Mouse (Mus musculus) forebrain, embryonic 16.5 days (tissue): ENCODE measurements around the gene Abhd4. TPM values are rescaled to one million over a fixed set of nuclear protein-coding genes. Genes with fewer than 3 reads are reported as not detected.

ENCODE experiments used
- ATAC-seq: fragments of 200-750 bp; cut with Nextera tagmentation; 2 replicates; pipeline ENCODE4 v1.8.0; 2017; ENCODE audit warnings: mild to moderate bottlenecking, moderate library complexity
- H3K27ac ChIP-seq: fragments of 300-500 bp; sonication (generic); 2 replicates; pipeline ENCODE4 v1.5.1; 2014; ENCODE audit warnings: low read length, control low read depth
- H3K27me3 ChIP-seq: fragments of 300-500 bp; sonication (generic); replicated peaks from 2 replicates; pipeline ENCODE4 v1.6.1; 2014; ENCODE audit warnings: low read length; ENCODE audit not compliant: control insufficient read depth, insufficient read depth
- H3K36me3 ChIP-seq: fragments of 300-500 bp; sonication (generic); 2 replicates; pipeline ENCODE4 v1.6.1; 2014; ENCODE audit not compliant: control insufficient read depth, insufficient read depth
- H3K4me1 ChIP-seq: fragments of 300-500 bp; sonication (generic); replicated peaks from 2 replicates; pipeline ENCODE4 v1.6.1; 2014; ENCODE audit warnings: low read length; ENCODE audit not compliant: control insufficient read depth, insufficient read depth
- H3K4me2 ChIP-seq: fragments of 300-500 bp; sonication (generic); 2 replicates; pipeline ENCODE4 v1.6.1; 2014; ENCODE audit warnings: mild to moderate bottlenecking, low read length, control low read depth
- H3K4me3 ChIP-seq: fragments of 300-500 bp; sonication (generic); replicated peaks from 2 replicates; pipeline ENCODE4 v1.5.1; 2014; ENCODE audit warnings: mild to moderate bottlenecking, low read length, control low read depth
- H3K9ac ChIP-seq: fragments of 300-500 bp; sonication (generic); replicated peaks from 2 replicates; pipeline ENCODE4 v1.6.1; 2014; ENCODE audit warnings: low read depth, low read length, control low read depth
- H3K9me3 ChIP-seq: fragments of 300-500 bp; sonication (generic); 2 replicates; pipeline ENCODE4 v1.6.1; 2016; ENCODE audit warnings: low read length; ENCODE audit not compliant: control insufficient read depth
- WGBS: fragments of 180-500 bp; shearing (Covaris S2); extraction: QIAGEN DNeasy Blood & Tissue Kit; methylation state at CpG from one replicate; pipeline ENCODE4 v1.1.7; 2014; 5-methylcytosine and 5-hydroxymethylcytosine counted together
- polyA plus RNA-seq: library from polyadenylated mRNA; unstranded; fragments of >200 nt; fragmentation: Nextera tagmentation; extraction: Ambion mirVana; gene quantifications from 2 replicates; pipeline ENCODE4 v1.2.1, GENCODE M21; 2015

Gene Abhd4
- polyA plus RNA-seq, 1 experiment from 2014 or later = 50.2 TPM

- Histone ChIP-seq H3K27ac (0 out of 2 replicates have a peak overlapping the region, but pooled peaks have one; percentile 24), H3K36me3 (0 out of 2 replicates have a peak, but pooled peaks cover 4% of the 10 kb centered on the region), H3K27me3 (no peaks in the 10 kb centered on the region), H3K4me2 (no peak overlapping the region), H3K9me3 (no peaks in the 10 kb centered on the region), H3K4me1 (peaks cover 14% of the 10 kb centered on the region), H3K9ac (0 out of 2 replicates have a peak overlapping the region, but pooled peaks have one; percentile 6), H3K4me3 (no peak overlapping the region)
- no peak for ATAC-seq
- 47% methylated on average over 9 of the region's 9 CpGs for WGBS
Observed at GRCm38 (mm10) chr14:54232811-54233558, 21.0 kb upstream of the Abhd4 start.

GRCm38 (mm10) chr14:54233559-54234143 is 20.3 kb upstream of the Abhd4 start:
- peaks cover 8% of the 10 kb centered on the region for H3K4me1 ChIP-seq
- 82% methylated on average over 16 of the region's 16 CpGs for WGBS
- 0 out of 2 replicates have a peak overlapping the region, but pooled peaks have one; percentile 6 for H3K9ac ChIP-seq
- H3K9me3 ChIP-seq = no peaks in the 10 kb centered on the region
- 0 out of 2 replicates have a peak overlapping the region, but pooled peaks have one; percentile 24 for H3K27ac ChIP-seq
- H3K27me3 ChIP-seq = no peaks in the 10 kb centered on the region
- H3K4me3 ChIP-seq = no peak overlapping the region
- no peak for ATAC-seq
- H3K36me3 ChIP-seq = 0 out of 2 replicates have a peak, but pooled peaks cover 4% of the 10 kb centered on the region
- no peak overlapping the region for H3K4me2 ChIP-seq

GRCm38 (mm10) chr14:54234231-54235040 is 19.6 kb upstream of the Abhd4 start:
- Histone ChIP-seq H3K9me3 (no peaks in the 10 kb centered on the region), H3K27me3 (no peaks in the 10 kb centered on the region), H3K4me3 (no peak overlapping the region), H3K4me1 (no peaks in the 10 kb centered on the region), H3K36me3 (0 out of 2 replicates have a peak, but pooled peaks cover 4% of the 10 kb centered on the region), H3K27ac (no peak overlapping the region), H3K4me2 (no peak overlapping the region), H3K9ac (no peak overlapping the region)
- WGBS = 81% methylated on average over 20 of the region's 20 CpGs
- ATAC-seq = no peak

- Histone ChIP-seq H3K27me3 (no peaks in the 10 kb centered on the region), H3K36me3 (peaks cover 8% of the 10 kb centered on the region; the same call in 1 of the 2 replicates), H3K9me3 (no peaks in the 10 kb centered on the region), H3K27ac (no peak overlapping the region), H3K4me1 (no peaks in the 10 kb centered on the region), H3K4me2 (no peak overlapping the region), H3K9ac (no peak overlapping the region), H3K4me3 (no peak overlapping the region)
- WGBS = 75% methylated on average over 5 of the region's 5 CpGs
- ATAC-seq = no peak
Observed at GRCm38 (mm10) chr14:54235825-54236540, 18.0 kb upstream of the Abhd4 start.

GRCm38 (mm10) chr14:54236881-54237280 is 17.1 kb upstream of the Abhd4 start:
- Histone ChIP-seq H3K27ac (no peak overlapping the region), H3K4me1 (no peaks in the 10 kb centered on the region), H3K36me3 (peaks cover 16% of the 10 kb centered on the region), H3K9me3 (no peaks in the 10 kb centered on the region; the same call in 1 of the 2 replicates), H3K4me3 (no peak overlapping the region), H3K9ac (no peak overlapping the region), H3K27me3 (no peaks in the 10 kb centered on the region), H3K4me2 (no peak overlapping the region)
- 91% methylated on average over 5 of the region's 5 CpGs for WGBS
- no peak for ATAC-seq

GRCm38 (mm10) chr14:54239002-54239736 is 14.8 kb upstream of the Abhd4 start:
- H3K4me2 ChIP-seq = no peak overlapping the region
- ATAC-seq = peak; percentile 62
- WGBS = 13% methylated on average over 7 of the region's 7 CpGs
- no peak overlapping the region for H3K27ac ChIP-seq
- H3K4me1 ChIP-seq = no peaks in the 10 kb centered on the region
- peaks cover 24% of the 10 kb centered on the region for H3K36me3 ChIP-seq
- H3K9me3 ChIP-seq = no peaks in the 10 kb centered on the region; the same call in 1 of the 2 replicates
- no peak overlapping the region for H3K9ac ChIP-seq
- no peaks in the 10 kb centered on the region for H3K27me3 ChIP-seq
- H3K4me3 ChIP-seq = no peak overlapping the region

- Histone ChIP-seq H3K36me3 (peaks cover 19% of the 10 kb centered on the region), H3K9ac (no peak overlapping the region), H3K9me3 (no peaks in the 10 kb centered on the region; the same call in 1 of the 2 replicates), H3K27me3 (no peaks in the 10 kb centered on the region), H3K4me2 (no peak overlapping the region), H3K27ac (no peak overlapping the region), H3K4me3 (no peak overlapping the region), H3K4me1 (no peaks in the 10 kb centered on the region)
- 78% methylated on average over 5 of the region's 5 CpGs for WGBS
- ATAC-seq = no peak
Observed at GRCm38 (mm10) chr14:54240542-54240941, 13.4 kb upstream of the Abhd4 start.

GRCm38 (mm10) chr14:54244183-54244582 is 9.8 kb upstream of the Abhd4 start:
- Histone ChIP-seq H3K9me3 (no peaks in the 10 kb centered on the region; the same call in 1 of the 2 replicates), H3K27ac (no peak overlapping the region), H3K4me2 (no peak overlapping the region), H3K9ac (no peak overlapping the region), H3K4me1 (no peaks in the 10 kb centered on the region), H3K36me3 (peaks cover 24% of the 10 kb centered on the region), H3K4me3 (no peak overlapping the region), H3K27me3 (no peaks in the 10 kb centered on the region)
- WGBS = 26% methylated on average over 3 of the region's 3 CpGs
- no peak for ATAC-seq
